Mouse (Mus musculus): ENCODE measurements around the gene Dvl2. TPM values are rescaled to one million over a fixed set of nuclear protein-coding genes. Genes with fewer than 3 reads are reported as not detected.
A peak's percentile ranks its signal among the peaks of the same experiment; 100 is the strongest.

Gene Dvl2
- polyA plus RNA-seq, 1 experiment from 2014 or later = 28.7 TPM

DNA sequence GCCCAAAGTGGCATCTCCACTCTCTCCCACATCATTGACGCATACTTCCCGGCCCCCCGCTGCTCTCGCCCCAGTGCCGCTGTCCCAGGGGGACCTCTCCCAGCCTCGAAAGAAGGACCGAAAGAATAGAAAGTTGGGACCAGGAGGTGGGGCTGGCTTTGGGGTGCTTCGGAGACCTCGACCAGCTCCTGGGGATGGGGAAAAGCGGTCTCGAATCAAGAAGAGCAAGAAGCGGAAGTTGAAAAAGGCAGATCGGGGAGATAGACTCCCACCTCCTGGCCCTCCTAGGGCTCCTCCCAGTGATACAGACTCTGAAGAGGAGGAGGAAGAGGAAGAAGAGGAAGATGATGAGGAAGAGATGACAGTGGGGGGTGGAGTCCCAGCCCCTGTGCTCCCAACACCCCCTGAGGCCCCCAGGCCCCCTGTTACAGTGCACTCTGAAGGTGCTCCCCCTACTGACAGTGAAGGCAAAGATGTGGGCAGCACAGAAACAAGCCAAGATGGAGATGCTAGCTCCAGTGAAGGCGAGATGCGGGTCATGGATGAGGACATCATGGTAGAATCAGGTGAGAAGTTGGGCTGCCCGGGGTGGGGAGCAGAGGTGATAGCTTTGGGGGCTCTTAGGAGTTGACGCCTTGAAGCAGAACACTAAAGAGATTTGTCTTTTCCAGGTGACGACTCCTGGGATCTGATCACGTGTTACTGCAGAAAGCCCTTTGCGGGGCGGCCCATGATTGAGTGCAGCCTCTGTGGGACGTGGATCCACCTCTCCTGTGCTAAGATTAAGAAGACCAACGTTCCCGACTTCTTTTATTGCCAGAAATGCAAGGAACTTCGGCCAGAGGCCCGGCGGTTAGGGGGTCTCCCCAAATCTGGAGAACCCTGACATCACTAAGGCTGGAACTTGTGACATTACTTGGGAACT is 1.6 kb upstream of the Dvl2 start:
- Histone ChIP-seq H3K4me1 (replicated peaks) (peaks cover 61% of the 10 kb centered on the region), H3K9ac (no peak overlapping the region), H3K9me3 (no peaks in the 10 kb centered on the region), H3K27ac (replicated peaks) (no peak overlapping the region), H3K4me3 (0 out of 2 replicates have a peak overlapping the region, but pooled peaks have one; percentile 94), H3K27me3 (no peaks in the 10 kb centered on the region), H3K4me2 (no peak overlapping the region), H3K36me3 (peaks cover 27% of the 10 kb centered on the region)
- WGBS = 92% methylated on average over 27 of the region's 27 CpGs
- no peak for ATAC-seq (ENCODE audit: low FRiP score, low read depth)

DNA sequence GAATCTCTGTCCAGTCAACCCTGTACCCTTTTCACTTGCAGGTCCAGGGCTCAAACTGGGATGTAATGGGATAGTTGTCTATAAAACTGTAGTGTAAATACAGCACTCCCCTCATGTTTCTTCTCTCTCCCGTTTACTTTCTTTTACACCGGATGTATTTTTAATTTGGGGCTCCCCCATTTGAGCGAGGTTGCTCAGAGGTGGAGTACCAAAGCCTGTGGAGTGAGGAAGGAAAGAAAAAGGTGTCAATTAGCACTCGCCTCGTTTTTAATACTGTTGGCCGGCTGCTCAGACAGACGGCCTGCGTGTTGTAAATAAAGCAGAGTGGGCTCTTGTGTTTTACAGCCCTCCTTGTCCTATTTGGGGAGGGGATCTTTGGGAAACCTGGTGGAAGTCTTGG is 729 bp upstream of the Dvl2 start:
- H3K36me3 ChIP-seq = peaks cover 21% of the 10 kb centered on the region
- 88% methylated on average over 8 of the region's 8 CpGs for WGBS
- no peaks in the 10 kb centered on the region for H3K27me3 ChIP-seq
- peak overlapping the region; percentile 98 for H3K27ac ChIP-seq (replicated peaks)
- no peaks in the 10 kb centered on the region for H3K9me3 ChIP-seq
- no peak overlapping the region for H3K4me3 ChIP-seq
- no peak overlapping the region for H3K9ac ChIP-seq
- no peak for ATAC-seq (ENCODE audit: low FRiP score, low read depth)
- peak overlapping the region; percentile 86 for H3K4me2 ChIP-seq
- H3K4me1 ChIP-seq (replicated peaks) = peaks cover 59% of the 10 kb centered on the region

DNA sequence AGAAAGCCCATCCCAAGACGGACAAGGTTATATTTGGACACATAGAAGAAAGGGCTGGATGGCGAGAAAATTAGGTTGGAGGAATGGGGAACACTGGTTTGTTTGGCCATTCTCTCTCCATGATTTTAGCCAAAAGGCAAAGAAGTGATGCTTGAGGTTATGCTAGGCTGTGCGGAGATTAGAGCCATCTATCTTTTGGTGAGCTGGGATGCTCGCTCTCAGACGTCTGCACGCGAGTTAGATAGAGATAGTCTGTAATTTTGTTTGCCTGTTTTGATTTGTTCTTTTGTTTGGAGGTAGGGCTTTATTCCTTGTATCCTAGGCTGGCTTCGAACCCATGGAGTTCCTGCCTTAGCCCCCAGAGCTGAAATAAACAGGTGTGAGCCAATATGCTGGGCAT is 764 bp downstream of the Dvl2 start:
- H3K4me2 ChIP-seq = peak overlapping the region; percentile 86
- peaks cover 30% of the 10 kb centered on the region for H3K36me3 ChIP-seq
- peak overlapping the region; percentile 75 for H3K4me3 ChIP-seq
- ATAC-seq (ENCODE audit: low FRiP score, low read depth) = no peak
- H3K27ac ChIP-seq (replicated peaks) = peak overlapping the region; percentile 98
- H3K4me1 ChIP-seq (replicated peaks) = peaks cover 57% of the 10 kb centered on the region
- H3K27me3 ChIP-seq = no peaks in the 10 kb centered on the region
- peak overlapping the region; percentile 74 for H3K9ac ChIP-seq
- WGBS = 8% methylated on average over 8 of the region's 8 CpGs
- H3K9me3 ChIP-seq = no peaks in the 10 kb centered on the region

GRCm38 (mm10) chr11:70001865-70002264 is 1.5 kb downstream of the Dvl2 start:
- Histone ChIP-seq H3K36me3 (peaks cover 37% of the 10 kb centered on the region), H3K4me1 (replicated peaks) (peaks cover 57% of the 10 kb centered on the region), H3K9ac (peak overlapping the region; percentile 74), H3K4me3 (peak overlapping the region; percentile 75), H3K27ac (replicated peaks) (0 out of 2 replicates have a peak overlapping the region, but pooled peaks have one; percentile 98), H3K27me3 (no peaks in the 10 kb centered on the region), H3K4me2 (peak overlapping the region; percentile 86), H3K9me3 (no peaks in the 10 kb centered on the region)
- no peak for ATAC-seq (ENCODE audit: low FRiP score, low read depth)

DNA sequence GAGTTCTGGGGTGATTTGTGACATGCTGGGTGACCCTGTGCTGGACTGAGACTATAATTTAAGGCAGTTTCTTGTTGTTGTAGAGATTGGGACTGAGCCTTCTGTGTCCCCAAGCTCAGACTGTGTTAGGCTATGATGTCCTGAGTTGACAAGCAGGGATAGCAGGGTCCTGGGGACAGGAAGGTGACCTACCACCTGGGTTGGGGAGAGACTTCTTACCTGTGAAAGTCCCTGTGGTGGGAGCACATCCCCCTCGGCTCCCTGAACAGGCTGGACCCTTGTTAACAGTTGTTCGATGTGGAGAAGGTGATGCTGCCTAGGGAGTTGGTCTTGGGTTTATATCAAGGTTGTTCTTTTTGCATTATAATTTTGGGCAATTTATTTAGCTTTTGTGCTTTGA is 2.1 kb downstream of the Dvl2 start:
- peaks cover 53% of the 10 kb centered on the region for H3K4me1 ChIP-seq (replicated peaks)
- peak overlapping the region; percentile 86 for H3K4me2 ChIP-seq
- H3K4me3 ChIP-seq = peak overlapping the region; percentile 75
- H3K27me3 ChIP-seq = no peaks in the 10 kb centered on the region
- H3K27ac ChIP-seq (replicated peaks) = no peak overlapping the region
- peaks cover 43% of the 10 kb centered on the region for H3K36me3 ChIP-seq
- WGBS = 94% methylated on average over 2 of the region's 2 CpGs
- no peak for ATAC-seq (ENCODE audit: low FRiP score, low read depth)
- H3K9me3 ChIP-seq = no peaks in the 10 kb centered on the region
- H3K9ac ChIP-seq = peak overlapping the region; percentile 13; the same call in 1 of the 2 replicates

DNA sequence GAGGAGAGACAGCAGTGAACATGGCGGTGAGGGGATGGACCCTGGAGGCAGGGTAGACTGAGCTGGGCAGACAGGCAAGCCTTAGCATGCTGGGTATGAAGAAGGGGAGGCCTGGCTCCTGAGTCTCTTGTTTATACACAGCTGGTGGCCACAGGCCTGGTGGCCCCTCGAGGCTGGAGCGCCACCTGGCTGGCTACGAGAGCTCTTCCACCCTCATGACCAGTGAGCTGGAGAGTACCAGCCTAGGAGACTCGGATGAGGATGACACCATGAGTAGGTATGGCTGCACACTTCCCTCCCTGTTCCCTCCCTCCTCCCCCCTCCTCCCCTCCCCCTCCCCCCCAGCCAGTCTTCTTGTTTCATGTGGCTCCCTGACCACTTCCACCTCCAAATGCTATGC is 5.1 kb downstream of the Dvl2 start:
- Histone ChIP-seq H3K4me3 (no peak overlapping the region), H3K9ac (no peak overlapping the region), H3K36me3 (peaks cover 50% of the 10 kb centered on the region), H3K9me3 (no peaks in the 10 kb centered on the region), H3K4me1 (replicated peaks) (peaks cover 33% of the 10 kb centered on the region), H3K27ac (replicated peaks) (no peak overlapping the region), H3K4me2 (no peak overlapping the region), H3K27me3 (no peaks in the 10 kb centered on the region)
- 51% methylated on average over 5 of the region's 5 CpGs for WGBS
- no peak for ATAC-seq (ENCODE audit: low FRiP score, low read depth)

GRCm38 (mm10) chr11:70010033-70010432 is 9.6 kb downstream of the Dvl2 start:
- H3K9ac ChIP-seq = no peak overlapping the region

GRCm38 (mm10) chr11:70010548-70010947 is 10.2 kb downstream of the Dvl2 start:
- H3K9ac ChIP-seq = no peak overlapping the region
- peaks cover 16% of the 10 kb centered on the region for H3K4me1 ChIP-seq (replicated peaks)
- no peaks in the 10 kb centered on the region for H3K9me3 ChIP-seq
- H3K27ac ChIP-seq (replicated peaks) = no peak overlapping the region
- no peaks in the 10 kb centered on the region for H3K27me3 ChIP-seq
- H3K4me3 ChIP-seq = no peak overlapping the region
- WGBS = 89% methylated on average over 12 of the region's 12 CpGs
- peaks cover 71% of the 10 kb centered on the region for H3K36me3 ChIP-seq
- ATAC-seq (ENCODE audit: low FRiP score, low read depth) = no peak
- no peak overlapping the region for H3K4me2 ChIP-seq

More at GRCm38 (mm10) chr11:70010033-70010432, 9.6 kb downstream of the Dvl2 start:
- ATAC-seq (ENCODE audit: low FRiP score, low read depth) = no peak
- WGBS = 85% methylated on average over 6 of the region's 6 CpGs
- Histone ChIP-seq H3K27ac (replicated peaks) (no peak overlapping the region), H3K4me3 (no peak overlapping the region), H3K4me1 (replicated peaks) (peaks cover 13% of the 10 kb centered on the region), H3K9me3 (no peaks in the 10 kb centered on the region), H3K27me3 (no peaks in the 10 kb centered on the region), H3K36me3 (peaks cover 75% of the 10 kb centered on the region), H3K4me2 (no peak overlapping the region)

- ATAC-seq (ENCODE audit: low FRiP score, low read depth) = no peak
- 77% methylated on average over 10 of the region's 10 CpGs for WGBS
- no peaks in the 10 kb centered on the region for H3K27me3 ChIP-seq
- no peak overlapping the region for H3K27ac ChIP-seq (replicated peaks)
- no peaks in the 10 kb centered on the region for H3K9me3 ChIP-seq
- peaks cover 69% of the 10 kb centered on the region for H3K36me3 ChIP-seq
- H3K4me3 ChIP-seq = no peak overlapping the region
- peaks cover 17% of the 10 kb centered on the region for H3K4me1 ChIP-seq (replicated peaks)
- H3K9ac ChIP-seq = no peak overlapping the region
- H3K4me2 ChIP-seq = no peak overlapping the region
These were observed 10.6 kb downstream of the Dvl2 start for GRCm38 (mm10) chr11:70010961-70011360.

GRCm38 (mm10) chr11:70012931-70013330 is 12.5 kb downstream of the Dvl2 start:
- H3K27ac ChIP-seq (replicated peaks) = no peak overlapping the region
- H3K9ac ChIP-seq = no peak overlapping the region
- H3K36me3 ChIP-seq = peaks cover 50% of the 10 kb centered on the region
- no peaks in the 10 kb centered on the region for H3K27me3 ChIP-seq
- no peak overlapping the region for H3K4me2 ChIP-seq
- H3K9me3 ChIP-seq = no peaks in the 10 kb centered on the region
- H3K4me1 ChIP-seq (replicated peaks) = peaks cover 28% of the 10 kb centered on the region
- WGBS = 86% methylated on average over 9 of the region's 9 CpGs
- ATAC-seq (ENCODE audit: low FRiP score, low read depth) = no peak
- no peak overlapping the region for H3K4me3 ChIP-seq

GRCm38 (mm10) chr11:70013408-70013807 is 13.0 kb downstream of the Dvl2 start:
- H3K9me3 ChIP-seq = no peaks in the 10 kb centered on the region
- whole genome bisulfite sequencing = 75% methylated on average over 3 of the region's 3 CpGs
- no peak overlapping the region for H3K9ac ChIP-seq
- H3K4me2 ChIP-seq = no peak overlapping the region
- H3K4me1 ChIP-seq (replicated peaks) = peaks cover 30% of the 10 kb centered on the region
- H3K27me3 ChIP-seq = no peaks in the 10 kb centered on the region
- no peak overlapping the region for H3K27ac ChIP-seq (replicated peaks)
- no peak overlapping the region for H3K4me3 ChIP-seq
- H3K36me3 ChIP-seq = peaks cover 45% of the 10 kb centered on the region
- ATAC-seq (ENCODE audit: low FRiP score, low read depth) = no peak

GRCm38 (mm10) chr11:70014051-70014450 is 13.7 kb downstream of the Dvl2 start:
- Histone ChIP-seq H3K4me1 (replicated peaks) (peaks cover 34% of the 10 kb centered on the region), H3K27ac (replicated peaks) (no peak overlapping the region), H3K27me3 (no peaks in the 10 kb centered on the region), H3K9me3 (no peaks in the 10 kb centered on the region), H3K9ac (no peak overlapping the region), H3K4me2 (peak overlapping the region; percentile 74), H3K36me3 (peaks cover 40% of the 10 kb centered on the region), H3K4me3 (no peak overlapping the region)
- 72% methylated on average over 5 of the region's 5 CpGs for WGBS
- no peak for ATAC-seq (ENCODE audit: low FRiP score, low read depth)

Measured in hindbrain, embryonic 15.5 days (tissue).